Mouse (Mus musculus) kidney, adult 9 months (tissue): Measurements from ENCODE around the gene Unc5b.
"Not testable (repeated sequence)": the region's sequence is repeated elsewhere in the genome, so short reads cannot be mapped to it uniquely, and the experiment has no call there.

Experiments
- DNase-seq: peaks from one replicate; pipeline ENCODE4 v3.0.0; 2022

Gene Unc5b

DNA sequence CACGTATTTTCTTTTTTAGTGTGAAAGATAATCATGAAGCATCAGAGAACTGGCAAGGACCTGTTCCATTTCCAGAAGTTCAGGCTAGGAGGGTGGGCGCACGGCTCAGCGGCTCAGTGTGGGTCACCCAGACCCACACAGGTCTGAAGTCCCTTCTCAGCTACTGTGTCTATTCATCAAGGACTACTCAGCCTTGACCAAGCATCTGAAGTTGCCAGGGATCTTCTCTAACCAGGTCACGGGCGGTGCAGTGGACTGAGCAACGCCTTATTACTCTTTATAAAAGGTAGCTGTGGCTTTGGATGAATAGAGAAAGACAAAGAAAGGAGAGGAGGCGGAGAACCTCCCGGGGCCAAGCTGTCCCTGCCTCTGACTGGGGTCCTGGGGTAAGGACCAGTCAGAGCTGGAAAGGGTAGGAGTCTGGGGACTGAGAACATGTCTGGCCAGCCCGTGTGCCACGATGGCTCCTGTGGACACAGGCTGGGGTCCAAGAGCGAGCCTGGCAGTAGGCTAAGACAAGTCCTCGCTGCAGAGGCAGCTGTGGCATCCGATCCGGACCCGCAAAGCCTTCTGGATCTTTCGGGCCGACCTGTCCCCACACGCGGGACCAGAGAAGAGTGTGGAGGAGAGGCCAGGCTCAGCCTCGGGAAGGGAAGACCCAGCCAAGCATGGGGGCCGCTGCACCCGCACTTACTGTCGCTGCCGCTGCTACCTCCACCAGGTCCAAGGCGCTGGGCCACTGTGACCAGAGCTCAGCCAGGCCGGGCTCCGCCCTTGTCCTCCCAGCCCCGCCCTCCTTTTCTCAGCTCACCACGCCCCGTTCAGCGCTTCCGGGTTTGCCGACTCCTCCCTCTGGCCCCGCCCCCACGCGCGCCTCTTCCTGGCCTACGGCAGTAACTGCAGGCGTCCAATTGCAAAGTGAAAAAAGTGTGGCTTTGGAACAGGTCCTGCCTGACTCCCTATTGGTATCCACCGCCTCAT lies 79.1 kb downstream of the Unc5b start, which contains the start of gene Slc29a3:
Gene Slc29a3 (minus strand): TSS at position 755 of the 981 bp plus-strand sequence.
- DNase-seq: peak; percentile 98

DNA sequence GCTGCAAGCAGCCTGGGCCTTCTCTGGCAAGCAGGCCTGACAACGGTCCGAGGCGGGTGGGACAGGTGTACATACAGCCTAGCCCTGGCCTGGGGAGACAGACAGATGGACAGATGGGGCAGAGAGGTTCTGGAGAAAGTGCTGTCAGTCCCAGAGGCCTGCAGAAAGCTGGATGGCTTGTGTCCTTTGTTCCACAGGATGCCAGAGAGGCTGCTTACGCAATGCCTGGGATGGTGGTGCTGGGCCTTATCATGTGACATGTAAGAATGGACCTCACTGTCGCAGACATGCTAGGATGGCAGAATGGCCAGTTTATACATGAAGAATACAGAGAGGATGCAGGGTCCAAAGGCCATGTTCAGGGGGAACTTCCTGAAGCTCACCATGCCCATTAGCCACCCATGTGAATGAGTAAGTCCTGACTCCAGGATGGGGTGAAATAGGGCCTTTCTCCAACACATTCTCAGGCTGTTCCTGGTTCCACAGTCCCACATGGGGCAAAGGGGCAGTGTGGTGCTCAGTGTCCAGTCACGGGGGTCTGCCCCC lies 83.6 kb downstream of the Unc5b start:
- DNase-seq: peak; percentile 78

DNA sequence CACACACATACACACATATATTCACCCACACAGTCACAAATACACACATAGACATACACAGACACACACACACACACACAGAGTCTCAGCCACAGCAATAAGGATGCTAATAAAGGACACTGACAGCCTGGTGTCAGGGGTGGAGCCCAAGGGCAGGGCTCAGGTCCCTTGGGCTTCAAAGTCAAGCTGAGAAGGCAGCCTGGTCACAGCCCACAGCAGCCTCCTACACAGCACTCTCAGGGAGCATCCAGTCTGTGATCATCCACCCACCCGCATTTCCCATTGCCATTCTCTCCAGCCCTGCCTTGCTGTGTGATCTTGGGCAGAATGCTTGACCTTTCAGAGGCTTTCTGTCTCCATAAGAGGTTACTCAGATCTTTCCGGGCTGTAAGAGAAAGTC lies 84.9 kb downstream of the Unc5b start:
- DNase-seq: no peak

DNA sequence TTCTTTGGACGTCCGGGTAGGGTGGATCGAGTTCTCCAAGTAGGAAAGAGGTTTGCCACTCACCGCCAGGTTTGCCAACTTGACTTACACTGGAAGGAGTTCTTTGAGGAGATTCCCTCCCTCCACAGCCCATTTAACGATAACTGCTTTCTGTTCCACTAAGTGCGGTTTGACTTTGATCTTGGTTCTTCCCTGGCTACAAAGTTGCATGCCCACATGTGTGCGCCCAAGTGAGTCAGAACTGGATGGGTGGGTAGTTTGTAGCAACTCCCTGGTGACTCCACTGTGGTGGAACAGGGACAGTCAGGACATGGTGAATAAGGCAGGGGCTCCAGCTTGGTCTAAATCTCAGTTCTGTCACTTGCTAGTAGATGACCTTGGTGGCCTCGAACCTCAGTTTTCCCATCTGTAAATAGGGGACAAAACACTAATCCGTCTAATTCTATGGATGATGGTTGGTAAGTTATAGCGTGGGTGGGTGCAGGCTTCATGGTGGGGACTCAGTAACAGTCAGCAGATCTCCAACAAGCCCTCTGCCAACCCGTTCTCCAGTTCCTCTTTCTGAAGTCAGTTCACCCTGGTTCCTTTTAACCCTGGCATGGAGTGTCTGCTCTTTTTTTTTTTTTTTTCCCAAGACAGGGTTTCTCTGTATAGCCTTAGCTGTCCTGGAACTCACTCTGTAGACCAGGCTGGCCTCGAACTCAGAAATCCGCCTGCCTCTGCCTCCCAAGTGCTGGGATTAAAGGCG lies 86.7 kb downstream of the Unc5b start:
- no peak for DNase-seq

DNA sequence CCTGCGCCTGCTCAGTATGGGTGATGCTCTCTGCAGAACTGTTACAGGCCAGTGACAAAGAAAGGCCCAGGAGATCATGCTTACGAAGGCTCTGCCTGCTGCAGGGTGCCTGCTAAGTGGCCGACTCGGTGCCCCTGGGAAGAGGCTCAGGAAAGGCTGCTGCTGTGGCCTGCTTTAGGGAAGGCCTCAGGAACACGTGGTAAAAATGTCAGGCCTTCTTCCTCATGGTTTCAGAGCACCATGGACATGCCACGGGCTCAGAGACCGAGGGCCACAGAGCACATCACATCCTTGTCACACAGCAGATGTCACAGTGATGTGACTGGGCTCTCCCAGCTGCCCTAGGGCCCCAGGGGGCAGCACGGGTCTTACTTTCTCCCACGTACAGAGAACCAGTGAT lies 87.7 kb downstream of the Unc5b start:
- no peak for DNase-seq

DNA sequence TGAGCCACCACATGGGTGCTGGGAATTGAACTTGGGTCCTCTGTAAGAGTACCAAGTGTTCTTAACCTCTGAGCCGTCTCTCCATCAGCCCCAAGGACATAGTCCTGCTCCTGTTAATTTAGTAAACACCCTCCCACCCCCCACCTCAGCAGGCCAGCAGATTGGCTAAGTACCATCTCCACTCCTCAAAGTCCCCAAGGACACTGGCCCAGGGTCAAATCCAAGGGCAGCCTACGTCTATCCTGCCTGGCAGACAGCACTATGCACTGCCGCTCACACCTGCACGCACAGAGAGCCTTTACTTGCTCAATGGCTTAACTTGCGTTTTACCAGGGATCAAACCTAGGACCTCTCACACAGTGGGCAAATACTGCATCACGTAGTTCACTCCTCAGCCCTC lies 88.4 kb downstream of the Unc5b start:
- peak; percentile 58 for DNase-seq

DNA sequence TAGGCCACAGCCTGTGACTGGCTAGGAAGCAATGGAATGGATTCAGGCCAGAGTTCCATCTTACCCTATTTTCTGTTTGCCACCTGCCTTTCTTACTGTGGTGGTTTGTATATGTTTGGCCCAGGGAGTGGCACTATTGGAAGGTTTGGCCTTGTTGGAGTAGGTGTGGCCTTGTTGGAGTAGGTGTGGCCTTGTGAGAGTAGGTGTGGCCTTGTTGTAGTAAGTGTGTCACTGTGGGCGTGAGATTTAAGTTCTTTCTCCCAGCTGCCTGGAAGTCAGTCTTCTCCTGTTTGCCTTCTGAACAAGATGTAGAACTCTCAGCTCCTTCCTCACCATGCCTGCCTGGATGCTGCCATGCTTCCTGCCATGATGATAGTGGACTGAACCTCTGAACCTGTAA lies 89.1 kb downstream of the Unc5b start:
- DNase-seq: not testable (repeated sequence)

DNA sequence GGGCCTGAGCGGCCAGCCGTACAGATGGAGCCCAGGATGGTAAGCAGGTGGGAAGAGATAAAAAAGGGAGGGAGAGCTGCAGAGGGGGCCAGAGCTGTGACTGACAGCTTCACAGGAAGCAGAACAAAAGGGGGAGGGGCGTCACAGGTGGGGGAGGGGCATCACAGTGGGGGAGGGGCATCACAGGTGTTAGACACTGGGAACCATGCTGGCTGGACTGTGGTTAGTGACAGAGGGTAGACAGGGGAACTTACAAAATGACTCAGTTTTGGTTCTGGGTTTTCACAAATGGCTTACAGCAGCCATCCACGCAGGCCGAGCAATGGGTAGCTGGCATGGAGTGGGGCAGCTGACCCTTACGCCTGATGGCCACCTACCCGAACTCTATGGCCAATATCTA lies 89.9 kb downstream of the Unc5b start:
- no peak for DNase-seq

DNA sequence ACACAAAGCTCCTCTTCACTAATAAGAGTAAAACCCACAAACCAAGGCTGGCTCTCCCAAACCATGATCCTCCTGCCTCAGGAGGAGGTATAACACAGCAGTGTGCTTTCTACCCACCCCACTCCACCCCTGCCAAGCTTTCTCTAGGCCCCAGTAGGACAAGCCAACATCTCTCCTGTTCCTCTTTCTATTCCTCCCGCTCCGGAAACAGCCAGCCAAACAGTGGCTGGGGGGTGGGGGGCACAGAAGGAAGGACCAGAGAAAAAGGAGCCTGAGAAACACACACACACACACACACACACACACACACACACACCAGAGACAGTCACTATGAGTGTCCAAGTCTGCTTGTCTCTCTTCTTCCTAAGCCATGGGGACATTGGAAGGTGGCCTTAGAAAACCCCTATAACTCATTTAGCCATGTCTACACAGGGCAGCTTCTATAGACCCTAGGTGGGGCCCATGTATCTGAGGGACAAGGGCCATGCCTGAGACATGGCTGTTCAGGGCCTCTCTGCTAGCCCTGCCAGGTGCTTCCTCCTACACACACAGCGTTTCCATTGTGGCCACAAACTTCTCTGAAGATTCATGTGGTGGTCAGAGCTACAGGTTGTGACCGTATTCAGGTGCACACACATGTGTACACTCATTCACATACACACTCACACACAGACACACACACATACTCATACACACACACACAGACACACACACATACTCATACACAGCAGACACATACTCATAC lies 91.6 kb downstream of the Unc5b start:
- DNase-seq: no peak

DNA sequence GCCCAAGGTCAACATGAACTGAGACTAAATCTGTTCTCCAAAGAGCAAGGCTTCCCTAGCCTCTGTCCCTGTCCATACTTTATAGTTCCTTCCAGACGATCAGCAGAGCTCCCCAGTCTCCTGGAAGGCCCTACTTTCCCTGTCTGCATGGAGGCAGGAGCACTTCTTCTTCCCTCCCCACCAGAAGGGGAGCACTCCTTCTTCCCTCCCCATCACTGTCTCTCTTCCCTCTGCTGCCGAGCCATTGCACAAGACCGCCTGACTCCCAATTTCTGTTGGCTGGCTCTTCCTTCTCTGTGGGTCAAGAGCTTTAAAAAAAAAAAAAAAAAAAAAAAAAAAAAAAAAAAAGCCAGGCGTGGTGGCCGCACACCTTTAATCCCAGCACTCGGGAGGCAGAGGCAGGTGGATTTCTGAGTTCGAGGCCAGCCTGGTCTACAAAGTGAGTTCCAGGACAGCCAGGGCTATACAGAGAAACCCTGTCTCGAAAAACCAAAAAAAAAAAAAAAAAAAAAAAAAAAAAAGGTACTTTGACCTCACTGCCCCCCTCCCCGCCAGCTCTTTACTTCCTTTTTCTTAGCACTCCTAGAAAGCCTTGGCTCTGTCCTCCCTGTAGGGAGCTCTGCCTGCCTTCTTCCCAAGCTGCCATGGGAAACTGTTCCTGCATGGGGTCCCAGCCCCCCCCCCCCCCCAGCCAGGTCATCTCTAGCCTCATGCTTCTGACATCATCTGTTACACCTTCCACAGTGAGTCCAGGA lies 93.3 kb downstream of the Unc5b start:
- no peak for DNase-seq

DNA sequence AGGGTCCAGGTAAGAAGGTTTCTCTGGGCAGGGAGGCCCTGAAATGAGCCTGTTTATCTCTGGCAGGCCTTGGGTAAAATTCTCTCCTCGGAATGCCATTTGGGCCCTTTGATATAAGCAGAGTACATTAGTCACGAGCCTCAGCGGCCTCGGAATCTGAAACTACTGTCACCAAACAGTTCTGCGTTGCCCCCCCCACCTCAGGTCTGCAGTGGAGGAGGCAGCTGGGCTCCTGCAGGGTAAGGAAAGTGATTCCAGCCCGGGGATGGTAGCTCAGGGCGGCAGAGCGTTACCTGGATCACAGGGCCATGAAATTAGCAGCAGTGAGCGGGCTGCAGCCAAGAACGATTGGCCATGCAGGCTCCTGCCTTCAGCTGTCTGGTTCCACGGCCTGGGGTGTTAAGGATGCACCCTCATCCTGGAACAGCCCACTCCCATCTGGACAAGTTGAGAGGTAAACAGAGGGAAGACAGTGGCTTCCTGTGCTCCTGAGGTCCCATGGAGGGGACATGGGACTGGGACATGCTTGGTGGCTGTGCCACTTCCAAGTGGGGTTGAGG lies 94.1 kb downstream of the Unc5b start:
- no peak for DNase-seq

DNA sequence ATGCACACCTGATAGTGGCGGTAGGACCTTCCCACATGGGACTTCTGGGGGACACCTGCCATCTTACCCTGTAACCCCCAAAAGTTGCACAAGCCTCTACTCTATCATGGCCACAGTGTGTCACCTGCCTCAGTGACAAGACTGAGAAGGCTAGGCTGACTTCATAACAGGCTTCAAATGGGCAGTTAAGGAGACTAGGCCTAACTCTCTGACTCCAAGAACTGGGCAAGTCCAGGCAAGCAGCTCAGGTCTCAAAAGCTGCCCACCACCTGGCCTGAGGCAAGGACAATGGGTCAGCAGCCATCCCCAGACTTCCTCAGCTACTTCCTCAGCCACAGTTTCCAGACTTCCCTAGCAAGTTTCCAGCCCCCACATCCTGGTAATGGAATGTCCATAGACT lies 95.6 kb downstream of the Unc5b start:
- DNase-seq: no peak

DNA sequence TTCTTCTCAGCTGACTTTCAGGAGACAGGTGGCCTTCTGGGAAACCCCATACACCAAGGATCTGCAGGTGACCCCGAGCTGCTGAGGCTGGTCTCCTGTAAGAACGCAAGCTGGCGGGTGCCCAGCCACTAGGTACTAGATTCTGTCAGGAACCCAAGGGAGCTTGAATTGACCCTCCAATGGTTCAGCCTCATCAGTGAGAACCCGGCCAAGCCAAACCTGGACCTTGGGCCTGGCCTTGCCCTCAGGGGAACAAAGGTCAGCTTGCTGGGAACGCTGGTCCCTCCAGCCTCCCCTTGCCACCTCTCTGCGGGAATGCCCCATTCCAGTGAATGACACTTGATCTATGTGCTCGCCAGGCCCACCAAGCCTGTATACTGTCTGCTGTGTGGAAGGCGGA lies 97.9 kb downstream of the Unc5b start:
- DNase-seq: peak; percentile 85

DNA sequence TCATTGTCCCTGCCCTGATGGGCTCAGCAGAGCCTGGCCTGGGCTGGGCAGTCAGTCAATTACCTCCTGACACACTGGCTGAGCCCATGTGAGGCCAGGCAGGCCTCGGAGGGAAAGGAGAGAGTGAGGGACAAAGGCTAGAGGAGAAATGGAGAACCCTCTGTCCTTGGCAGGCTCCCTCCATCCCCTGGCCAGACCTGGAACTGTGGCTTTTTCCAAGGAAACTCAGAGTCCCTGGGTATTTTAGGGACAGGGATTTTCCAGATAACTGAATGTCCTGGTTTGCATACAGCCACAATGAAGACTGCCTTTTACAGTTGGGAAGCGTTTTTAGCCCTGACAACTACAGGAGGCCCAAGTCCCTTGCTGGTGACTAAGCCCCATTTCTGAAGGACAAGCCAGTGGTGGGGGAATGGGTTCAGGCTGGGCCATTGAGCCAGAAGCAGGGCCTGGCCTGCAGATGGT lies 99.0 kb downstream of the Unc5b start:
- DNase-seq: no peak

DNA sequence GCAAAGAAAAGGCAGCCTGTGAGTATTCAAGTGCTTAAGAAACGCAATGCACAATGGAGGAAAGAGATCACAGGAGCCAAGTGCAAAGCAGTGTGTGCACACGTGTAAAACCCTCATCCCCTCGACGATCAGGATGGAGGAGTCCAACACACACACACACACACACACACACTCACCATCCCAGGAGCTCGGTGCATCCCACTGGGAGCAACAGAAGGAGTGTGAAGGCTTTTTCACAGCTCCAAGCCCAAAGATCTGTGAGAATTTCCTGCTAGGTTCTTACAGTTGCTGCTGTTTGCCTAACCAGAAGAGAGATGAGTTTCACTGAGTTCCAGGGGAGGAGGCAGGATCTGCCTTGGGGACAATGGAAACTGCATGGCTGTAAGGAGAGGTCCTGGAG lies 99.6 kb downstream of the Unc5b start:
- no peak for DNase-seq

DNA sequence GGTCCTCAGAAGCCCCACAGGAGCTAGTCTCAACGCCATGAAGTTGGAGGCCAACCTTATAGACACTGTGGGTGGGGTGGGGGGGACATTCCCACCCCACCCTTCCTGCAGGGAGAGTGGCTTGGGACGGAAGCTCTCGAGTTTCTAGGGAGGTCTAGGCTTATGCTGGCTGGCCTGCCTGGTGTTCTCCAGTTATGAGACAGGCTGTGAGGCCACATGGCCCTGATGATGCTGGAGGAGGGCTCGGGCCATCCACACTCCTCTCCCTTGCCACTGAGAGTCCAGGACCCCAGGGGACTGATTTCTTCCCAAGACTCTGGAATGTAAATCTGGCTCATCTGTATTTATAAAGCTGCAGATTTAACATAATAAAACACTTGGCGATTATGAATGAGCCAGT lies 104.1 kb downstream of the Unc5b start:
- no peak for DNase-seq

DNA sequence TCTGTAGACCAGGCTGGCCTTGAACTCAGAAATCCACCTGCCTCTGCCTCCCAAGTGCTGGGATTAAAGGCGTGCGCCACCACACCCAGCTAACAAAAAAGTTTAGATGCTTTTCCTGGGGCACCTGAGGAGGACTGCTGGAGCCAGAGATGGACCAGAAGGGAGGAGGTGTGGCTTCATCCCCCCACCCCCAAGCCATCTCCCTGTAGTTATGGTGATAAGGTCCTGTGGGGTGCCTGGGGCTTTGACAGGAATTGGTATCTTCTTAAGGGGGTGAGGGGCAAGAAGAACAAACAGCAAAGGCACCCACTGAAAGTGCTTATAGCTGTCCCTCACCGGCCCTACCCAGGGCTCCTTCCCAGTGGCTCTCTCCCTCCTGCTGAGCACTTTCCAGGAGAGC lies 104.5 kb downstream of the Unc5b start:
- no peak for DNase-seq

DNA sequence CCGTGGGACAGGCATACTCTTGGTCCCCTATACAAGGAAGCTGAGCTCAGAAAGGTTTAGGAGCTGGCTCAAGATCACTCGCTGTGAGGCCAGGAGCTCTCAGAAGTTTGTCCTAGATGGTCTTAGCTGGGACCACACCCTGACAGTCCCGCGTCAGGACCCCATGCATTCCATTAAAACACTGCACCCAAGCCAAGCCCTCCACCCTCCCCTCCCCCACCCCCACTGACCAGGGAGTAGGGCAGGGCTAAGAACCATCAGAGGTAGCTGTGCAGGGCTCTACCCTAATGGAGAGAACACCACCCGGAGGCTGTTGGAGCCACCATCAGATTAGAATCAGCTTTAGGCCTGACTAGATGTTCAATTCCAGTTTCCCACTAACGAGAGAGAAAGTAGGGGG lies 106.9 kb downstream of the Unc5b start:
- DNase-seq: no peak

DNA sequence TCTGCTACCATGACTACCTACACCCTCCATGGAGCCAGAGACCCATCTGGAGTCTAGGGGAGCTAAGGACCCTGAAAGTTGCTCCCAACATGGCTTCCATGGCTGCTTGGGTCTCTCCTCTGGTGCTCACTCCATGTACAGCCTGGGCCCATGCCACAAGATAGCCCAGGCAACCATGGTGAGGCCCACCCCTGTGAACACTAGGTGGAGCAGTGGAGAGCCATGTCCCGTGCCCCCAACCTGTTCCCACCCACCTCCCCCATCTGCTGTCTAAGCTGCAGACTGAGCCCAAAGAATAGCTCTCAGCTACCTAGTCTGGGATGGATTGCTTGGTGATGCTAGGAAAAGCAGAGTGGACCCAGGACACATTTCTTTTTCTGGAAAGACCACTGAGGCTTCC lies 108.0 kb downstream of the Unc5b start:
- no peak for DNase-seq

DNA sequence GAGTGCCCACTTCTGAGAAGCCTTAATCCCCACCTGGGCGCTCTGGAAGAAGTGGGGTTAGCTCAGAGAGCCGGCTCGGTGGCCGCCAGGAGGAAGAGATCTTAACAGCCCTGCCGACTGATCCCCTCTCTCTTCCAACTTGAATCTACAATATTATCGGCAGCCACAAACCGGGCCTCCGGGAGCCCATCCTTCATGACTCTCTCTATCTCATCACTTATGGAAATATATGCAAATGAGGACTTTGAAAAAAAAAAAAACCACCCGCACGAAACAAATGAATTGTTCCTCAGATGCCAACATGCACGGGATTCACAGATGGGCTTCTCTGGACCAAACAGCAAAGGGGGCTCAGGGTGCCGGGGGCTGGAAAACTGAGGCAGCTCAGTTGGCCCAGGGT lies 109.7 kb downstream of the Unc5b start:
- no peak for DNase-seq

DNA sequence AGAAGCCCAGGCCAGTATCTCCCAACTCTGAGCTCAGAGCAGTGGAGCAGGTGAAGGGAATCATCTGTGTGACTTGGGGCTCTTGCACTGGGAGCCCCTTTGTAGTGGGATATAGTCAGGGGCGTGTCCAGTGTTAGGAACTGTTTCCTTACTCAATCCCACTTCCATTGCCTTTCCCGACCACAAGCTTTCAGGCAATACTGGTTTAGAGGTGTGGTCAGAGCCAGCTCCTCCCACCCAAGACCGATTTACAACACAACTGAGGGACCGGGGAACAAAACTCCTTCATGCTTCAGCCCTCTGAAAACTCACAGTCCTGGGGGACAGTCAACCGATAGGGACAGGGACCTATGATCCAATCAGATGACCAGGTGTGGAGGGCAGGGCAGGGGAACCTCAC lies 110.9 kb downstream of the Unc5b start:
- no peak for DNase-seq

DNA sequence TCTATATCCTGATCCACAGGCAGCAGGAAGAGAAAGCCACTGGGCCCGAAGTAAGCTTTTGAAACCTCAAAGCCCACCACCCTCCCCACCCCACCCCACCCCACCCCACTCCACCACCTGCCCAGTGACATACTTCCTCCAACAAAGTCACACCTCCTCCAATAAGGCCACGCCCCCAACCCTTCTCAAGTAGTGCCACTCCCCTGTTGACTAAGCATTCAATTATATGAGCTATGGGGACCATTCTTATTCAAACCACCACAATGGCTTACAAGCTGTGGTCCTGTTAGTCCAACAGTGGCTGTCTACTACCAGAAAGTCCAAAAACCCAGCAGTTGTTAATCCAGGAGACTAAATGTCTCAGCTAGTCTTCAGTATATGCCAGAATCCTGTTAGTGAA lies 112.9 kb downstream of the Unc5b start:
- no peak for DNase-seq
